Mouse (Mus musculus) liver, embryonic 14.5 days (tissue): ENCODE measurements around the gene Dnmt3a.

Experiments
- CTCF ChIP-seq: IDR thresholded peaks from 2 replicates; pipeline ENCODE4 v1.5.1; 2016; ENCODE audit warnings: antibody characterized with exemption, low read depth, control low read depth
- EP300 ChIP-seq: IDR thresholded peaks from 2 replicates; pipeline ENCODE4 v1.6.1; 2016; ENCODE audit warnings: antibody characterized with exemption, low read depth

DNA sequence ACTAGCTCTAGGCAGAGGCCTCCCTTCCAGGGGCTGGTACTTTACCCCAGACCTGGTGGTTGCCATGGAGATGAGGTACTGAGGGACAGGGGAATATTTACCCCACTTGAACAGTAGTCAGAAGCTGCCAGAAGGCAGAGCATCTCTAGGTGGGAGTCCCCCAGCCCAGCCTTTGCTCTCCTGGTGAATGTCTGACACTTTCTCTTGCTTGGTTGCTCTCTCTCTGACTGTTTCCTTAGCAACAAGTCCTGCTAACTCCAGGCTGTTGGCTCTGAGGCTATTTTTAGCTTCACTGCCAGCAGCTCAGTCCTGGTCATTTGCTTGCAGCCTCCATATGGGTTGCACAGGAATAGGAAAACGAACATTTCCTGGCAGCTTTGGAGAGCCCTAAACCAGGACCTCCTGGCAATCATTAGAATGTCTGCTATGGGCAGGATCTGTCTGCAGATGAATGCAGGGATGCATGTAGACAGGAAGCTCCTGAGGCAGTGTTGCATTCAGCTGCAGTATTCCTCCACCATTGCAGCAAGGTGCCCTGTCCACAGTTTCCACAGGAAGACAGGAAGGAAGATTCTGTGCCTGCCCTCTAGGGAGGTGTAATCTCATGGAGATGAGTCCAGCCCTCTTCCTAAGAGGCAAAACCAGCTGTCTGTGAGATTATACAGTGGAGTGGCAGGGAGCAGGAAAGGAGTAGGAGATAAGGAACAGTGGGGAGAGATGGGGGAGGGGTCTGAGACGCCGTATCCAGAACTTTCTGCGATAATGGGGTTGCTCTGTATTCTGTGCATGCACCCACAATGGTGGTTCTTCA is 81.9 kb downstream of the Dnmt3a start:
- TF ChIP-seq EP300 (no peak), CTCF (no peak)
